Mouse (Mus musculus) G1E-ER4 (cell line): Measurements from ENCODE around the gene Susd6. TPM values are rescaled to one million over a fixed set of nuclear protein-coding genes. Genes with fewer than 3 reads are reported as not detected.

Source experiments
- GATA1 ChIP-seq: IDR thresholded peaks from one replicate; pipeline ENCODE4 v1.8.0; 2012; ENCODE audit warnings: low read length, inconsistent platforms
- polyA plus RNA-seq: library from polyadenylated mRNA; stranded (reverse); fragments of >175 nt; gene quantifications from 2 replicates; pipeline ENCODE4 v1.2.3, GENCODE M21; 2012

Susd6 gene
- polyA plus RNA-seq, 1 experiment = 22.0 TPM

- no peak for TF ChIP-seq GATA1
Measured at GRCm38 (mm10) chr12:80794935-80795785, 4.8 kb downstream of the Susd6 start.

- TF ChIP-seq GATA1 = no peak
Measured at GRCm38 (mm10) chr12:80798271-80798670, 8.0 kb downstream of the Susd6 start.

- no peak for TF ChIP-seq GATA1
Measured at GRCm38 (mm10) chr12:80800156-80800555, 9.8 kb downstream of the Susd6 start.

GRCm38 (mm10) chr12:80801443-80801842 is 11.1 kb downstream of the Susd6 start:
- TF ChIP-seq GATA1 = no peak

GRCm38 (mm10) chr12:80803924-80804323 is 13.6 kb downstream of the Susd6 start:
- no peak for TF ChIP-seq GATA1

- TF ChIP-seq GATA1 = no peak
Measured at GRCm38 (mm10) chr12:80804861-80805428, 14.6 kb downstream of the Susd6 start.

GRCm38 (mm10) chr12:80807451-80808085 is 17.3 kb downstream of the Susd6 start:
- no peak for TF ChIP-seq GATA1

GRCm38 (mm10) chr12:80810005-80810404 is 19.7 kb downstream of the Susd6 start:
- TF ChIP-seq GATA1 = no peak

- TF ChIP-seq GATA1 = no peak
Measured at GRCm38 (mm10) chr12:80811646-80812509, 21.6 kb downstream of the Susd6 start.

- no peak for TF ChIP-seq GATA1
Measured at GRCm38 (mm10) chr12:80812510-80812820, 22.2 kb downstream of the Susd6 start.

GRCm38 (mm10) chr12:80813456-80813855 is 23.1 kb downstream of the Susd6 start:
- TF ChIP-seq GATA1 = no peak

- TF ChIP-seq GATA1 = no peak
Measured at GRCm38 (mm10) chr12:80813872-80814271, 23.6 kb downstream of the Susd6 start.

- no peak for TF ChIP-seq GATA1
Measured at GRCm38 (mm10) chr12:80814529-80814928, 24.2 kb downstream of the Susd6 start.

- no peak for TF ChIP-seq GATA1
Measured at GRCm38 (mm10) chr12:80815298-80815697, 25.0 kb downstream of the Susd6 start.

GRCm38 (mm10) chr12:80815893-80816292 is 25.6 kb downstream of the Susd6 start:
- TF ChIP-seq GATA1 = no peak

- no peak for TF ChIP-seq GATA1
Measured at GRCm38 (mm10) chr12:80816380-80817086, 26.2 kb downstream of the Susd6 start.
